Mouse (Mus musculus) neural tube, embryonic 14.5 days (tissue): Measurements from ENCODE around the gene Padi6. TPM values are rescaled to one million over a fixed set of nuclear protein-coding genes. Genes with fewer than 3 reads are reported as not detected.
A peak's percentile ranks its signal among the peaks of the same experiment; 100 is the strongest.

ENCODE experiments used
- ATAC-seq: fragments of 200-750 bp; cut with Nextera tagmentation; 2 replicates; pipeline ENCODE4 v1.8.0; 2017; ENCODE audit warnings: low read depth, mild to moderate bottlenecking, moderate TSS enrichment, moderate library complexity
- H3K27ac ChIP-seq: fragments of 300-500 bp; sonication (generic); 2 replicates; pipeline ENCODE4 v1.5.1; 2014; ENCODE audit warnings: low read depth, mild to moderate bottlenecking, control low read depth, low read length, moderate library complexity, mixed read lengths
- H3K27me3 ChIP-seq: fragments of 300-500 bp; sonication (generic); 2 replicates; pipeline ENCODE4 v1.6.1; 2014; ENCODE audit warnings: low read length; ENCODE audit not compliant: control insufficient read depth, insufficient read depth
- H3K36me3 ChIP-seq: fragments of 300-500 bp; sonication (generic); 2 replicates; pipeline ENCODE4 v1.6.1; 2014; ENCODE audit warnings: low read length, mixed read lengths; ENCODE audit not compliant: control insufficient read depth, insufficient read depth
- H3K4me1 ChIP-seq: fragments of 300-500 bp; sonication (generic); 2 replicates; pipeline ENCODE4 v1.6.1; 2014; ENCODE audit warnings: low read length; ENCODE audit not compliant: control insufficient read depth, insufficient read depth
- H3K4me2 ChIP-seq: fragments of 300-500 bp; sonication (generic); 2 replicates; pipeline ENCODE4 v1.6.1; 2014; ENCODE audit warnings: mild to moderate bottlenecking, low read depth, low read length, control low read depth
- H3K4me3 ChIP-seq: fragments of 300-500 bp; sonication (generic); 2 replicates; pipeline ENCODE4 v1.5.1; 2014; ENCODE audit warnings: low read depth, low read length, control low read depth, mixed read lengths
- H3K9ac ChIP-seq: fragments of 300-500 bp; sonication (generic); replicated peaks from 2 replicates; pipeline ENCODE4 v1.6.1; 2014; ENCODE audit warnings: low read depth, mild to moderate bottlenecking, control low read depth, low read length, mixed read lengths
- H3K9me3 ChIP-seq: fragments of 300-500 bp; sonication (generic); 2 replicates; pipeline ENCODE4 v1.6.1; 2016; ENCODE audit warnings: low read length; ENCODE audit not compliant: control insufficient read depth
- whole genome bisulfite sequencing: fragments of 180-500 bp; shearing (Covaris S2); extraction: QIAGEN DNeasy Blood & Tissue Kit; methylation state at CpG from one replicate; pipeline ENCODE4 v1.1.7; 2014; 5-methylcytosine and 5-hydroxymethylcytosine counted together
- polyA plus RNA-seq: library from polyadenylated mRNA; unstranded; fragments of >200 nt; fragmentation: Nextera tagmentation; extraction: Ambion mirVana; gene quantifications from 2 replicates; pipeline ENCODE4 v1.2.1, GENCODE M21; 2014

Gene Padi6
- polyA plus RNA-seq, 1 experiment from 2014 or later: 0.08 TPM

DNA sequence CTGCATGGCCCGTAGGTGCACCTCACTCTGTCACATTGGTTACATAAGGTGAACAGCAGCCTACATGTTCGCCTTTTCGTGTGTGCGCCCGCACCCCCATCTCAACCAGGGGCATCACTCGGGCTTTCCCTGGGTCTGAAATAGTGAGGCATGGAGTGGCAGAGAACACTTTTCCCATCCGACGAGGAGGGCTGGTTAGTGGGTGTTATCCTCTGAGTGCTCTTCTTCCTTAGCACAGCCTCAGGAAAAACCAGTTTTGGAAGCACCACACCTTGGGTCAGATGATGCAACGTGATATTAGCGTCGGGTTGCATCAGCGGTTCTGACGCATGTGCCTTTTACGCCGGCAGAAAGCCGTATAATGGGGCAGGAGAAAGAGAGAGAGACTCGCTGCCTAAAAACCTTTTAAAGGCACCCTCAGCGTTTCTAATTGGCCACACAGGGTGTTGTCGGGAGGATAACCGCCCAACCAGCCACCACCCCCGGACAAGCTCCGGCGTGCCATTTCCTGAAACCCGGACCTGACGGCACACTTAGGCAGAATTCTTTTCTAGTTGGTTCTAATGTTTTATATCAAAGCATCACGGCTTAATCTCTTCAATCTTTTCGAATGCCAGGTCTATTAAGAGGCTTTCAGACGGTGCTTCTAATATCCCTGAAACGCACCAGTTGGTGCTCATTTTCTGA is 42.9 kb downstream of the Padi6 start:
- H3K27ac ChIP-seq: no peak overlapping the region
- ATAC-seq: no peak
- H3K36me3 ChIP-seq: no peaks in the 10 kb centered on the region
- H3K9ac ChIP-seq: no peak overlapping the region
- peak overlapping the region; percentile 52 for H3K4me2 ChIP-seq
- peaks cover 18% of the 10 kb centered on the region for H3K4me1 ChIP-seq
- no peaks in the 10 kb centered on the region for H3K9me3 ChIP-seq
- 7% methylated on average over 29 of the region's 29 CpGs for WGBS
- H3K4me3 ChIP-seq: peak overlapping the region; percentile 26
- no peaks in the 10 kb centered on the region for H3K27me3 ChIP-seq

DNA sequence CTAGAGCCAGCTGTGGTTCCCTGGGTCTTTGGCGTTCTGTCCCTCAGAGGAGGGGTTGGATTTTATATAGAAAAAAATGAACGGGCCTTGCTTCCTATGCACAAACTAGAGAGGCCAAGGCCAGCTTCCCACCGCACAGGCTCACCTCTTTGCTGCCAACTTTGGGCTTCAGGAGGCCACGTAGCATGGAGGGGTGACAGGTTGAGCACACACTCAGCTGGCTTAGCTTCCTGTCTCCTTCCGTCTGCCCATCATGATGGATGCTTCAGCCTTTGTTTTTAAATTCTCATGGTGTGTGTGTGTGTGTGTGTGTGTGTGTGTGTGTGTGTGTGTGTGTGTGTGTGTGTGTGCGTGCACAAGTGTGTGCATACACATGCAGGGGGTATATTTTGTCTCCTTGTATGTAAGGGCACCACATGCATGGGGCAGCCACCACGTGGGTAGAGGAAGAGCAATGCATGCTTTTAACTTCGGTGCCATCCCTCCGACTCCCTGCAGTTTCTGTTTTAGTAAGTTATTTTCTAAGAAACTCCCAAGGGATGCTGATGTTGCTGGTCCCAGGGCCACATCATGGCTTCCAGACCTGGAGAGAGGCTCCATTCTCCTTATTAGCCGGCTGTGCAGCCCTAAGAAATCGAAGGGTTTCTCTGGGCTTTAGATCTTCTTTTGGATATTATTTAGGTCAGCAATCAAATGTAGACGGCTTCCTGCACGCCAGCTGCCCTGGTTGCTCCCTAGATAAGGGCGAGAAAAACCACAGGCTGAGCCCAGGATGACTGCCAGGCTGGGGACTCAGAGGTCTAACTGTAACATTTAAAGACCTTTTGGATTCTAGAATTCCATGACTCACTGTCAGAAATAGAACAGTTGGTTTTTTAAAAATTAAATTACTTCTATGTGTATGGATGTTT is 46.5 kb downstream of the Padi6 start:
- Histone ChIP-seq H3K4me1 (peaks cover 4% of the 10 kb centered on the region; the same call in 1 of the 2 replicates), H3K9ac (no peak overlapping the region), H3K4me2 (no peak overlapping the region), H3K36me3 (no peaks in the 10 kb centered on the region), H3K9me3 (no peaks in the 10 kb centered on the region), H3K27me3 (no peaks in the 10 kb centered on the region), H3K27ac (no peak overlapping the region), H3K4me3 (no peak overlapping the region)
- ATAC-seq: no peak
- 85% methylated on average over 14 of the region's 14 CpGs for WGBS

GRCm38 (mm10) chr4:140695146-140695545 is 47.3 kb downstream of the Padi6 start:
- Histone ChIP-seq H3K27ac (no peak overlapping the region), H3K9ac (no peak overlapping the region), H3K9me3 (no peaks in the 10 kb centered on the region), H3K27me3 (no peaks in the 10 kb centered on the region), H3K4me3 (no peak overlapping the region), H3K36me3 (no peaks in the 10 kb centered on the region), H3K4me2 (no peak overlapping the region), H3K4me1 (0 out of 2 replicates have a peak, but pooled peaks cover 3% of the 10 kb centered on the region)
- WGBS: 55% methylated on average over 7 of the region's 7 CpGs
- no peak for ATAC-seq

DNA sequence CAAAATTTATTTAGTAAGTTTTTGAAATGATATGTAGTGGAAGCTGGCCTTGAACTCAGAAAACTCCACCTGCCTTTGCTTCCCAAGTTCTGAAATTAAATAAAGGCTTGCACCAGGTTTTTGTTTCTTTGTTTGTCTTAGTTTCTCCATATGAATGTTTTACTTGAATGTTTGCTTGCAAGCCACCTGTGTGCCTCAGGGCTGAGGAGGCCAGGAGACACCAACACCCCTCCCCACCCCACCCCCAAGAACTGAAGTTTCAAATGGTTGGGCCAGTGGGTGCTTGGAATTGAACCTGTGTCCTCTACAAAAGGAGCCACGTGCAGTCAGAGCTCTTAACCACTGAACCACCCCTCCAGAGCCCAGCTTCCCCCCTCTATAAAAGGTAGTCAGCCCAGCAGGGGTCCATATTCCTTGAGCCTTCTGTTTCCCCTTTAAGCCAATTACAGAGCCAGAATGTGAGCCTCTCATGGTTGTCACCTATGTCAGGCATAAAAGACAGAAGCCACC is 47.8 kb downstream of the Padi6 start:
- no peaks in the 10 kb centered on the region for H3K4me1 ChIP-seq
- no peak overlapping the region for H3K4me3 ChIP-seq
- WGBS: 20% methylated on average over 1 of the region's 1 CpGs
- H3K4me2 ChIP-seq: no peak overlapping the region
- no peaks in the 10 kb centered on the region for H3K9me3 ChIP-seq
- H3K9ac ChIP-seq: no peak overlapping the region
- no peaks in the 10 kb centered on the region for H3K36me3 ChIP-seq
- no peak overlapping the region for H3K27ac ChIP-seq
- no peaks in the 10 kb centered on the region for H3K27me3 ChIP-seq
- ATAC-seq: no peak

DNA sequence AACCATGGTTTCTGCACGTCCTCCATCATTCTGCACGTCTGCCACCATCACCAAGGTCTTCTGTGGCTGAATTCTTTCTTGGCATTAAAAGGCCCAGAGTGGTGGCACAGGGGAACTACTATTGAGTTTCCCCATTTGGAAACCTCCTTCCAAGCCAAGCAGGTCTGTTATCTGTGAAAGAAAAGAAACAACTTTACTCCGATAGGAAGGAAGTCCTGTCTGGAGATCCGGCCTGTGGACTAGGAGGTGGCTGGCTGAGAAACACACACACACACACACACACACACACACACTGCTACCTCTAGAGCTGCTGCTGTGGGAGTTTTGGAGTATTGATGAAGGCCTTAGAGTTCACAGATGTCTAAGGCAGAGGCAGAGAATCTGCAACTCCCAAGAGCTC is 48.9 kb downstream of the Padi6 start:
- no peak overlapping the region for H3K4me2 ChIP-seq
- WGBS: 78% methylated on average over 4 of the region's 4 CpGs
- H3K27ac ChIP-seq: no peak overlapping the region
- H3K4me3 ChIP-seq: no peak overlapping the region
- H3K9ac ChIP-seq: no peak overlapping the region
- no peaks in the 10 kb centered on the region for H3K27me3 ChIP-seq
- ATAC-seq: no peak
- H3K4me1 ChIP-seq: no peaks in the 10 kb centered on the region
- no peaks in the 10 kb centered on the region for H3K9me3 ChIP-seq
- H3K36me3 ChIP-seq: no peaks in the 10 kb centered on the region

- WGBS: 66% methylated on average over 7 of the region's 7 CpGs
- H3K4me1 ChIP-seq: no peaks in the 10 kb centered on the region
- H3K4me3 ChIP-seq: no peak overlapping the region
- H3K27ac ChIP-seq: no peak overlapping the region
- ATAC-seq: no peak
- H3K27me3 ChIP-seq: no peaks in the 10 kb centered on the region
- H3K9me3 ChIP-seq: no peaks in the 10 kb centered on the region
- no peak overlapping the region for H3K9ac ChIP-seq
- no peaks in the 10 kb centered on the region for H3K36me3 ChIP-seq
- no peak overlapping the region for H3K4me2 ChIP-seq
Measured at GRCm38 (mm10) chr4:140691481-140691880, 51.0 kb downstream of the Padi6 start.

DNA sequence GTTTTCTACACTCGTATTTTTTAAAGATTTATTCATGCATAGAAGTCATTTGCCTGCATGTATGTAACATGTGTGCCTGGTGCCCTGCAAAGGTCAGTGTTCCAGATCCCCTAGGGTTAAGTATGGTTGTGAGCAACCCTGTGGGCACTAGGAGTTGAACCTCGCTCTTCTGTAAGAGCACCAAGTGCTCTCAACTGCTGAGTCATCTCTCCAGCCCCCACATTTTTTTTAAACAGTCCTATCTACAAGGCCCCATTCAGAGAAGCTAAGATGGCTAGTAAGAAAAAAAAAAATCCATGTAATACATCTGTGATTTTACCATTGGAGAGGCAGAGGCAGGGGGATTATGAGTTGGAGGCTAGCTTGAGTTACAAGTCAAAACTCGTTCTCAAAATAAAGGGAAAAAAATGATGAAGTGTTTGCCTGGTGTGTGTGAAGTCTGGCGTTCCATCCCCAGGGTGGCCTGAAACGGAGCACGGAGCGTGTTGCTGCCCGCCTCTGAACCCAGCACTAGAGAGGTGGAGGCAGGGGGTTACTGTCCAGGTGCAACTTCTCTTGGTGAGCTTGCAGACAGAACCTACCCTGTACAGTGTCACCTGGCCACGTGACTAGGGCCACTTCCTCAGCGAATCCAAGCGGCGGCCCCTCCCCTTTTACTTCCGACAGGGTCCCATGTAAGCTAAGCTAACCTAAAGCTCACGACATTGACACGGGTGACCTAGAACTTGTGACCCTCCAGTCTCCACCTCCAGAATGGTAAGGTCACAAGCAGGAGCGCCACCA is 52.4 kb downstream of the Padi6 start:
- no peaks in the 10 kb centered on the region for H3K4me1 ChIP-seq
- no peak overlapping the region for H3K4me3 ChIP-seq
- no peaks in the 10 kb centered on the region for H3K27me3 ChIP-seq
- ATAC-seq: no peak
- H3K36me3 ChIP-seq: no peaks in the 10 kb centered on the region
- H3K27ac ChIP-seq: no peak overlapping the region
- no peak overlapping the region for H3K4me2 ChIP-seq
- H3K9me3 ChIP-seq: no peaks in the 10 kb centered on the region
- H3K9ac ChIP-seq: no peak overlapping the region
- 78% methylated on average over 16 of the region's 16 CpGs for WGBS

DNA sequence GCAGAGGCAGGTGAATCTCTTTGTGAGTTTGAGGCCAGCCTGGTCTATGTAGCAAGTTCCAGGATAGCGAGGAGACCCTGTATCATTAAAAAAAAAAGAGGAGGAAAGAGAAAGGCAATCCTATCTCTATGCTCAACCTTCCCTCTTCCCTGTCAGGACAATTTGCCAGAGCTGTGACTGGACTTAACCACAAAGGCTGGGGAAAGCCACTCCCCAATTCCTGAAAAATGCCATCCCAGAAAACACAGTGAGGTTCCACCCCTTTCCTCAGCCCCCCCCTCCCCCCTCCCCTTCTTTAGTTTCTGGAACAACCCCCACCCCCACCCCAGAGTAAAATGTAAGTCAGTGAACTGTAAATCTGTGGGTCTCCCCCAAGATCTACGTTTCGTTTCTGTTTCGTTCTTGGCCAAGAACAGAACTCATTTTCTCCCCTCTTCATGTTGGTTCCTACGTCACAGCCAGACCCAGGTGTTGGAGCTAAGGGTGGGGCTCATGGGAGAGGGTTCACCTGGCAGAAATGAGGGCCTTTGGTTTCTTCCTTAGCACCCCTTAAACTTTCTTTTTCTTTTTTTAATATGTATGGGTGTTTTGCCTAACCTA is 53.5 kb downstream of the Padi6 start:
- H3K9me3 ChIP-seq: no peaks in the 10 kb centered on the region
- H3K4me2 ChIP-seq: no peak overlapping the region
- 83% methylated on average over 5 of the region's 5 CpGs for WGBS
- peaks cover 10% of the 10 kb centered on the region for H3K4me1 ChIP-seq
- ATAC-seq: no peak
- H3K27me3 ChIP-seq: no peaks in the 10 kb centered on the region
- no peaks in the 10 kb centered on the region for H3K36me3 ChIP-seq
- H3K27ac ChIP-seq: no peak overlapping the region
- no peak overlapping the region for H3K4me3 ChIP-seq
- H3K9ac ChIP-seq: no peak overlapping the region
